ENCODE assay signal across 9 mouse cellular contexts in genomic region chr11:106627692-106628091, GRCm38 (mm10). TPM values are rescaled to one million over a fixed set of nuclear protein-coding genes. Genes with fewer than 3 reads are reported as not detected.
DNase-seq lines count a peak whose midpoint lies in the region; ATAC-seq and TF ChIP-seq lines count a peak whose summit lies in the region.
"Had no signal": no experiment of that assay in that cellular context is flagged by ENCODE, and none has a peak within 500 bp of the region (broad histone marks: within the 10 kb centered on the region; RNA-seq: fewer than 3 reads in every experiment).

No protein-coding gene starts in this region.

- H3K4me3 ChIP-seq in C2C12 (ENCODE audit: insufficient read depth, poor library complexity, severe bottlenecking): no peak overlapping the region
- H3K4me3 ChIP-seq in cortical plate, adult 2 months (ENCODE audit: insufficient read depth, low read length): no peak overlapping the region
- no peak overlapping the region for H3K4me3 ChIP-seq in kidney, embryonic 16.5 days (ENCODE audit: low read length)
- no peak overlapping the region for H3K4me3 ChIP-seq in liver, postnatal 0 days (ENCODE audit: low read depth, low read length)
- H3K4me3 ChIP-seq: hindbrain, embryonic 15.5 days had no signal

- H3ac ChIP-seq in C2C12 (ENCODE audit: control insufficient read depth, insufficient read length, low read depth): no peak overlapping the region

- no peak for ATAC-seq in Patski
- 0 out of 2 replicates have a peak, but pooled peaks have one; percentile 46 for ATAC-seq in kidney, embryonic 16.5 days (ENCODE audit: low FRiP score, low TSS enrichment)
- ATAC-seq in liver, postnatal 0 days: peak; percentile 57

- no peak for TF ChIP-seq EP300 in liver, postnatal 0 days (IDR thresholded peaks at IDR 0.05; ENCODE audit: low read depth)

- H3K79me3 ChIP-seq in C2C12 (ENCODE audit: low read depth): no peaks in the 10 kb centered on the region

- no peak for DNase-seq in Patski (ENCODE audit: low read depth, low spot score)
- peak; percentile 35 to 50 for DNase-seq in gastrocnemius, postnatal 36 days
- DNase-seq in liver, postnatal 0 days: peak; percentile 76
- peak; percentile 68 for DNase-seq in ovary, postnatal 36 days (ENCODE audit: low spot score)
- DNase-seq in thymus, postnatal 10 days (ENCODE audit: low spot score in 2 of 2): peak; percentile 52 to 83

- POLR2A ChIA-PET in Patski (lab: Charles Lee): no interaction called here

- CTCF ChIA-PET in Patski (lab: Charles Lee): interaction anchor here (0.9 to 1.3 kb wide), 5 partner anchors 69 to 136 kb away, joined by 3 to 6 read pairs (median 6); no protein-coding TSS in a partner anchor

- no peaks in the 10 kb centered on the region for H3K9me3 ChIP-seq in kidney, embryonic 16.5 days (ENCODE audit: low read length)
- H3K9me3 ChIP-seq in liver, postnatal 0 days (ENCODE audit: low read length): no peaks in the 10 kb centered on the region
- H3K9me3 ChIP-seq: hindbrain, embryonic 15.5 days had no signal

- TF ChIP-seq CTCF in C2C12 (IDR thresholded peaks at IDR 0.05; ENCODE audit: control insufficient read depth, insufficient read depth, insufficient read length) (peak; percentile 60), Patski (IDR thresholded peaks at IDR 0.05) (peak; percentile 86)
- TF ChIP-seq CTCF in cortical plate, adult 2 months (IDR thresholded peaks at IDR 0.05; ENCODE audit: extremely low read depth, insufficient read depth, low read length): peak; percentile 95
- TF ChIP-seq CTCF in liver, postnatal 0 days (IDR thresholded peaks at IDR 0.05; ENCODE audit: low read depth): peak; percentile 94

- no peak overlapping the region for H3K4me2 ChIP-seq in kidney, embryonic 16.5 days (replicated peaks; ENCODE audit: low read depth, low read length)
- no peak overlapping the region for H3K4me2 ChIP-seq in liver, postnatal 0 days (ENCODE audit: low read depth, low read length)
- H3K4me2 ChIP-seq: hindbrain, embryonic 15.5 days had no signal

- no peaks in the 10 kb centered on the region for H3K36me3 ChIP-seq in C2C12 (ENCODE audit: control insufficient read depth, insufficient read depth)
- no peaks in the 10 kb centered on the region for H3K36me3 ChIP-seq in kidney, embryonic 16.5 days (ENCODE audit: insufficient read depth, low read length)
- no peaks in the 10 kb centered on the region for H3K36me3 ChIP-seq in liver, postnatal 0 days (replicated peaks; ENCODE audit: insufficient read depth, low read length)
- H3K36me3 ChIP-seq: hindbrain, embryonic 15.5 days had no signal

- no peak overlapping the region for H3K27ac ChIP-seq in cortical plate, adult 2 months (ENCODE audit: insufficient read depth, low read length)
- no peak overlapping the region for H3K27ac ChIP-seq in kidney, embryonic 16.5 days (ENCODE audit: low read length)
- H3K27ac ChIP-seq in liver, postnatal 0 days (ENCODE audit: low read depth): no peak overlapping the region
- H3K27ac ChIP-seq: hindbrain, embryonic 15.5 days had no signal

- intact Hi-C loops in gastrocnemius, postnatal 36 days (cut with DNase I): loop anchor here (2.0 kb wide), 2 partner anchors 115 to 209 kb away; no protein-coding TSS in a partner anchor

- H3K79me2 ChIP-seq in C2C12 (ENCODE audit: control insufficient read depth, insufficient read depth): no peaks in the 10 kb centered on the region

- no peaks in the 10 kb centered on the region for H3K4me1 ChIP-seq in cortical plate, adult 2 months (ENCODE audit: control insufficient read depth, insufficient read depth, low read length)
- no peaks in the 10 kb centered on the region for H3K4me1 ChIP-seq in kidney, embryonic 16.5 days (ENCODE audit: insufficient read depth, low read length)
- H3K4me1 ChIP-seq in liver, postnatal 0 days (ENCODE audit: insufficient read depth): no peaks in the 10 kb centered on the region
- H3K4me1 ChIP-seq: hindbrain, embryonic 15.5 days had no signal

- TF ChIP-seq POLR2A in cortical plate, adult 2 months (IDR thresholded peaks at IDR 0.05; ENCODE audit: extremely low read depth, insufficient read depth, low read length): no peak

- 18% methylated on average over 6 of the region's 6 CpGs for WGBS in kidney, embryonic 16.5 days
- 22% methylated on average over 6 of the region's 6 CpGs for WGBS in liver, postnatal 0 days (ENCODE audit: insufficient replicate concordance)

- H3K27me3 ChIP-seq in C2C12 (ENCODE audit: control insufficient read depth, insufficient read depth, insufficient read length): no peaks in the 10 kb centered on the region
- no peaks in the 10 kb centered on the region for H3K27me3 ChIP-seq in Patski
- no peaks in the 10 kb centered on the region for H3K27me3 ChIP-seq in kidney, embryonic 16.5 days (ENCODE audit: insufficient read depth, low read length)
- no peaks in the 10 kb centered on the region for H3K27me3 ChIP-seq in liver, postnatal 0 days (ENCODE audit: insufficient read depth, low read length)
- H3K27me3 ChIP-seq: hindbrain, embryonic 15.5 days had no signal

- in situ Hi-C loops in Patski (cut with MboI; ENCODE audit: low pct_unique_long_range_greater_than_20kb): loop anchor here (5.0 kb wide), 3 partner anchors 70 to 210 kb away; no protein-coding TSS in a partner anchor

- no peak overlapping the region for H3K9ac ChIP-seq in kidney, embryonic 16.5 days (replicated peaks; ENCODE audit: low read length)
- no peak overlapping the region for H3K9ac ChIP-seq in liver, postnatal 0 days (replicated peaks)
- H3K9ac ChIP-seq: hindbrain, embryonic 15.5 days had no signal

TF ChIP-seq in C2C12, 6 proteins besides CTCF, POLR2A, EP300 and RAD21:
- TF ChIP-seq MYOD1 (IDR thresholded peaks at IDR 0.05; ENCODE audit: control insufficient read depth, insufficient read length, low read depth): no peak
- TF ChIP-seq MAX (IDR thresholded peaks at IDR 0.05): no peak
- TF ChIP-seq USF1 (IDR thresholded peaks at IDR 0.05; ENCODE audit: low read depth): no peak
- no peak for TF ChIP-seq FOSL1 (IDR thresholded peaks at IDR 0.05; ENCODE audit: insufficient read depth, low read length, poor library complexity, severe bottlenecking)
- no peak for TF ChIP-seq MYOG (IDR thresholded peaks at IDR 0.05; ENCODE audit: control insufficient read depth, extremely low read depth, insufficient read length)
- TF ChIP-seq CEBPB (IDR thresholded peaks at IDR 0.05; ENCODE audit: low read depth): no peak

RNA-seq across cellular contexts. Expression of gene Tex2, which starts 14.5 kb away (rescaled TPM):
- polyA plus RNA-seq in C2C12 (2012; fragmentation: generic; extraction: Trizol) (5.9 TPM), Patski (2021) (16.0 TPM)
- 57.3 and 58.2 TPM in 2 replicates for polyA plus RNA-seq in cortical plate, adult 2 months (2012; rRNA removed)
- 10 to 100 TPM; 45.7 to 46.2 TPM for total RNA-seq in gastrocnemius, postnatal 36 days (2021)
- 9.6 and 10.3 TPM in 2 replicates for polyA plus RNA-seq in kidney, embryonic 16.5 days (2015; fragmentation: Nextera tagmentation; extraction: Ambion mirVana)
- 9.9 and 11.3 TPM in 2 replicates for polyA plus RNA-seq in liver, postnatal 0 days (2015; fragmentation: Nextera tagmentation; extraction: Ambion mirVana)
